Mouse (Mus musculus): ENCODE results near the gene 1300017J02Rik.

The 1300017J02Rik gene

GRCm38 (mm10) chr9:103212654-103213420 is 92.0 kb downstream of the 1300017J02Rik start:
- no peak for DNase-seq (ENCODE audit: low read depth)

DNA sequence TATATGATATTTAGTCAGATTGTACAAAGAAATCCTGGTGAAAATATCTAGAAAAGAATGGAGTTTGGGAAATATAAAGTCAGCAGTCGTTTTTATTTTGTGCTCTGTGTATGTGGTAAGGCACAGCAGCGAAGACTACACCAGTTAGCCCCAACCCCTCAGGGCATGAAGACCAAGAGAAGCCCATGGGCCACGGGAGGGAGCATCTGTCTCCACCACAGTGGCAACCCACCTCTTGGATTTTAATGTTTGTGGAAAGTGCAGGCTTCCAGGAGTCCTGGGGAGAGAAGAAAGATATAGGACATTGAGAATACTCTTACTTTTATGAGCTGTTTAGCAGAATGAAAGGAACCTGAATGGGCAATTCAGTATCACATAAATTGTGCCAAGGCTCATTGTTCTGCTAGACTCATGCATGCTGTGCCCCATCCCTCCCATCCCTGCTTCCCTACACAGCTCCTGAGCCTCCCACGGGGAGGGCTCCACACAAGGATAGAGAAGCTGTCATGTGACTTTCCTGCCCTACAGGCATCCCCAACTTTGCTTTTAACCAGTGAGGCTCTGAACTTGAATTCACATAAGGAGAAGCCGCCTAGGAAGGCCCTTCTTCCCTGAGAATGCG is 96.0 kb downstream of the 1300017J02Rik start:
- DNase-seq (ENCODE audit: low read depth): no peak

DNA sequence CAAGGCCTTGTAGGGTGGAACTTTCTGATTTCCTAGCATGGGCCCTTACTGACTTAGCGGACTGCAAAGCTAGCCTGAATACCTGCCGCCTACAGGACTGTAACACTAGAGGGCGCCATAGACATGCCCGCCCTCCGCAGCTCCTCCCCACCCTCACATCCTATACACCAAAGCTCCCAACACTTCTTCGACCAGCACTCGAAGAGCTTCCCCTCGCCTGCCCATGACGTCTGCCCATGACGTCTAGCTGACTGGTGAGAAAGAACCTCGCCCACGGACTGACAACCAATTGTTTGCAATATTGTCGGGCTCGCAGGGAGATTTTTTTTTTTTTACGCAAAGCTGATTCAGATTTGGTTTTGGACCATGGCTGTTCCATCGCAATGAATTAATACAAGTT is 97.0 kb downstream of the 1300017J02Rik start:
- peak; percentile 83 for DNase-seq (ENCODE audit: low read depth)

GRCm38 (mm10) chr9:103205786-103206185 is 99.1 kb downstream of the 1300017J02Rik start:
- DNase-seq (ENCODE audit: low read depth): no peak

DNA sequence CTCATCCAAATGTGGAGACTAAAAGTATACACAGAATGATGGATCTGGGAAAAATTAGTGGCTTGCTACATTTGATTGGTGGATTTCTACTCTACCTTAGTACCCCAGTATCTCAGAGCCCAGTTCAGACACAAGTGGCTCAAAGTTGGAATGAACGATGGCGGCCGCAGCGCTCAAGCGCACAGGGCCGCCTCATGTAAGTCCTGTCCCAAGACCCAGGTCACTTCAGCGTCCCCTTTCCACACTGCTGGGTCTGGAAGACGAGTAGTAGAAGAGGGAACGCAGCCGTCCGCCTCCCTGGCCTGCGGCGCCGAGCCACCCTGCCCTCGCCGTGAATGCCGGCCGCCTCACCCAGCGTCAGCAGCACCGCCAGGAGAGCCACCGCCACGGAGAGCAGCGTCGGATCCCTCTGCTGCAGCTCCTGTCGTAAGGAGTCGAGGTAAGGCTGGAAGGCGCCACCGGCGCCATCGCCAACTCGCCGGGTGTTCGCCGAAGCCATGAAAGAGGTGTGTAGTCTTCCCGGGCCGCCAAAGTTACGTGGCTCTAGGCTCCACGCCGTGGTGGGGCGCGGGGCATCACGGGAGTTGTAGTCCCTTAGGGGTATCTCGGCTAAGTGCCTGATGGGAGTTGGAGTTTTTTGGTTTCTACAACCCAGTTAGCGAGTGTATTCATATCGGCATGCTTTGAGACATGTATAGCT is 103.2 kb downstream of the 1300017J02Rik start, which contains the start of gene Srprb:
Gene Srprb, minus strand, starts transcription at position 577 of the 700 bp plus-strand sequence.
- peak; percentile 81 for DNase-seq (ENCODE audit: low read depth)

Data from c-Kit-positive CD71-negative TER-119-negative erythroid progenitor cells, embryonic 14.5 days (primary cell).